Mouse (Mus musculus) bone marrow, adult 2 months (tissue): ENCODE results near the gene Ndufs4.

Source experiments
- CTCF ChIP-seq: fragments of 200-500 bp; IDR thresholded peaks from 2 replicates; pipeline ENCODE4 v1.5.1; 2011; ENCODE audit warnings: low read length, control low read depth; ENCODE audit not compliant: control insufficient read depth, insufficient read depth
- POLR2A ChIP-seq: fragments of 200-500 bp; IDR thresholded peaks from 2 replicates; pipeline ENCODE4 v1.6.1; 2011; ENCODE audit warnings: low read depth, mild to moderate bottlenecking, control low read depth, low read length, borderline replicate concordance; ENCODE audit not compliant: control insufficient read depth

DNA sequence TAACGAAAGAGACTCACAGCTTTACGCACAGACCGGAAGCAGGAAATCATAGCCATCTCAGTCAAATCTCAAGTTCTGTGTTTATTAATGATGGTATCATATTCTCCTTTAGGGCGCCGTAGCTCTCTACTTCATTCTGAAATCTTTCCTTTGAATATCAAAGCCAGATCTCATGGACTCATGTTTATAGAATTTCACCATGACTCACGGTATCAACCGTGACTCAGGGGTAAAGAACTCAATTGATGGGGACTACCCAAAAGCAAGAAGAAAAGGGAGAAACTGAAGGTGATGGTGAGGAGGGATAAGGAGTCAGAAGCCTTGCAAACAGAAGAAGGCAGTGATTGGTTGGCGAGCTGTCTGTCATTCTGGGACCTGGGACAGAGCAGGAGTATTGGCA is 32.2 kb upstream of the Ndufs4 start:
- TF ChIP-seq POLR2A (no peak), CTCF (no peak)
